Mouse (Mus musculus): Measurements from ENCODE around the gene Rims1. TPM values are rescaled to one million over a fixed set of nuclear protein-coding genes. Genes with fewer than 3 reads are reported as not detected.

Gene Rims1
- polyA plus RNA-seq, 1 experiment from 2014 or later: 7.5 TPM

- ATAC-seq: no peak
- 50% methylated on average over 6 of the region's 6 CpGs for WGBS
- H3K4me1 ChIP-seq (ENCODE audit: control insufficient read depth, insufficient read depth, low read length): no peaks in the 10 kb centered on the region
- no peak overlapping the region for H3K4me3 ChIP-seq (ENCODE audit: low read length)
- H3K9me3 ChIP-seq (ENCODE audit: control insufficient read depth, low read length): no peaks in the 10 kb centered on the region
- H3K36me3 ChIP-seq (ENCODE audit: control insufficient read depth, insufficient read depth, low read length): no peaks in the 10 kb centered on the region
- no peaks in the 10 kb centered on the region for H3K27me3 ChIP-seq (replicated peaks; ENCODE audit: control insufficient read depth, insufficient read depth, low read length)
- H3K9ac ChIP-seq (ENCODE audit: low read depth, low read length): no peak overlapping the region
- no peak overlapping the region for H3K27ac ChIP-seq (ENCODE audit: low read length)
- H3K4me2 ChIP-seq (ENCODE audit: low read depth, low read length): no peak overlapping the region
These were observed 543.4 kb downstream of the Rims1 start for GRCm38 (mm10) chr1:22262169-22262950.

GRCm38 (mm10) chr1:22261702-22262101, 544.1 kb downstream of the Rims1 start:
- H3K4me3 ChIP-seq (ENCODE audit: low read length): no peak overlapping the region
- WGBS: 72% methylated on average over 4 of the region's 4 CpGs

GRCm38 (mm10) chr1:22260291-22260690, 545.5 kb downstream of the Rims1 start:
- Histone ChIP-seq H3K36me3 (ENCODE audit: control insufficient read depth, insufficient read depth, low read length) (no peaks in the 10 kb centered on the region), H3K27ac (ENCODE audit: low read length) (no peak overlapping the region), H3K4me1 (ENCODE audit: control insufficient read depth, insufficient read depth, low read length) (no peaks in the 10 kb centered on the region), H3K9me3 (ENCODE audit: control insufficient read depth, low read length) (no peaks in the 10 kb centered on the region), H3K9ac (ENCODE audit: low read depth, low read length) (no peak overlapping the region), H3K27me3 (replicated peaks; ENCODE audit: control insufficient read depth, insufficient read depth, low read length) (no peaks in the 10 kb centered on the region), H3K4me3 (ENCODE audit: low read length) (no peak overlapping the region), H3K4me2 (ENCODE audit: low read depth, low read length) (no peak overlapping the region)
- ATAC-seq: no peak
- 54% methylated on average over 2 of the region's 2 CpGs for WGBS

More at GRCm38 (mm10) chr1:22261702-22262101, 544.1 kb downstream of the Rims1 start:
- ATAC-seq: no peak
- Histone ChIP-seq H3K9me3 (ENCODE audit: control insufficient read depth, low read length) (no peaks in the 10 kb centered on the region), H3K4me1 (ENCODE audit: control insufficient read depth, insufficient read depth, low read length) (no peaks in the 10 kb centered on the region), H3K36me3 (ENCODE audit: control insufficient read depth, insufficient read depth, low read length) (no peaks in the 10 kb centered on the region), H3K9ac (ENCODE audit: low read depth, low read length) (no peak overlapping the region), H3K4me2 (ENCODE audit: low read depth, low read length) (no peak overlapping the region), H3K27ac (ENCODE audit: low read length) (no peak overlapping the region), H3K27me3 (replicated peaks; ENCODE audit: control insufficient read depth, insufficient read depth, low read length) (no peaks in the 10 kb centered on the region)

- H3K27me3 ChIP-seq (replicated peaks; ENCODE audit: control insufficient read depth, insufficient read depth, low read length): no peaks in the 10 kb centered on the region
These were observed 547.4 kb downstream of the Rims1 start for GRCm38 (mm10) chr1:22258356-22258755.

GRCm38 (mm10) chr1:22254278-22254677, 551.5 kb downstream of the Rims1 start:
- Histone ChIP-seq H3K36me3 (ENCODE audit: control insufficient read depth, insufficient read depth, low read length) (no peaks in the 10 kb centered on the region), H3K9ac (ENCODE audit: low read depth, low read length) (no peak overlapping the region), H3K4me2 (ENCODE audit: low read depth, low read length) (no peak overlapping the region), H3K27me3 (replicated peaks; ENCODE audit: control insufficient read depth, insufficient read depth, low read length) (no peaks in the 10 kb centered on the region), H3K4me3 (ENCODE audit: low read length) (no peak overlapping the region), H3K27ac (ENCODE audit: low read length) (no peak overlapping the region), H3K4me1 (ENCODE audit: control insufficient read depth, insufficient read depth, low read length) (no peaks in the 10 kb centered on the region), H3K9me3 (ENCODE audit: control insufficient read depth, low read length) (no peaks in the 10 kb centered on the region)
- ATAC-seq: no peak
- 93% methylated on average over 2 of the region's 2 CpGs for WGBS

More at GRCm38 (mm10) chr1:22258356-22258755, 547.4 kb downstream of the Rims1 start:
- no peaks in the 10 kb centered on the region for H3K9me3 ChIP-seq (ENCODE audit: control insufficient read depth, low read length)
- no peak overlapping the region for H3K4me3 ChIP-seq (ENCODE audit: low read length)
- H3K27ac ChIP-seq (ENCODE audit: low read length): no peak overlapping the region
- H3K4me2 ChIP-seq (ENCODE audit: low read depth, low read length): no peak overlapping the region
- no peaks in the 10 kb centered on the region for H3K4me1 ChIP-seq (ENCODE audit: control insufficient read depth, insufficient read depth, low read length)
- H3K36me3 ChIP-seq (ENCODE audit: control insufficient read depth, insufficient read depth, low read length): no peaks in the 10 kb centered on the region
- no peak overlapping the region for H3K9ac ChIP-seq (ENCODE audit: low read depth, low read length)
- no peak for ATAC-seq
- WGBS: 63% methylated on average over 4 of the region's 4 CpGs

GRCm38 (mm10) chr1:22252873-22253272, 552.9 kb downstream of the Rims1 start:
- H3K36me3 ChIP-seq (ENCODE audit: control insufficient read depth, insufficient read depth, low read length): no peaks in the 10 kb centered on the region
- H3K27ac ChIP-seq (ENCODE audit: low read length): no peak overlapping the region
- H3K27me3 ChIP-seq (replicated peaks; ENCODE audit: control insufficient read depth, insufficient read depth, low read length): no peaks in the 10 kb centered on the region
- H3K4me3 ChIP-seq (ENCODE audit: low read length): no peak overlapping the region
- H3K9me3 ChIP-seq (ENCODE audit: control insufficient read depth, low read length): no peaks in the 10 kb centered on the region
- no peak overlapping the region for H3K9ac ChIP-seq (ENCODE audit: low read depth, low read length)
- H3K4me1 ChIP-seq (ENCODE audit: control insufficient read depth, insufficient read depth, low read length): no peaks in the 10 kb centered on the region
- no peak overlapping the region for H3K4me2 ChIP-seq (ENCODE audit: low read depth, low read length)
- no peak for ATAC-seq

GRCm38 (mm10) chr1:22248898-22249386, 556.9 kb downstream of the Rims1 start:
- Histone ChIP-seq H3K4me1 (ENCODE audit: control insufficient read depth, insufficient read depth, low read length) (no peaks in the 10 kb centered on the region), H3K27ac (ENCODE audit: low read length) (no peak overlapping the region), H3K9ac (ENCODE audit: low read depth, low read length) (no peak overlapping the region), H3K4me2 (ENCODE audit: low read depth, low read length) (no peak overlapping the region), H3K9me3 (ENCODE audit: control insufficient read depth, low read length) (no peaks in the 10 kb centered on the region), H3K36me3 (ENCODE audit: control insufficient read depth, insufficient read depth, low read length) (no peaks in the 10 kb centered on the region), H3K4me3 (ENCODE audit: low read length) (no peak overlapping the region), H3K27me3 (replicated peaks; ENCODE audit: control insufficient read depth, insufficient read depth, low read length) (no peaks in the 10 kb centered on the region)
- ATAC-seq: no peak

GRCm38 (mm10) chr1:22245748-22246147, 560.0 kb downstream of the Rims1 start:
- H3K9me3 ChIP-seq (ENCODE audit: control insufficient read depth, low read length): no peaks in the 10 kb centered on the region
- ATAC-seq: no peak
- no peak overlapping the region for H3K4me2 ChIP-seq (ENCODE audit: low read depth, low read length)
- no peaks in the 10 kb centered on the region for H3K27me3 ChIP-seq (replicated peaks; ENCODE audit: control insufficient read depth, insufficient read depth, low read length)
- WGBS: 87% methylated on average over 2 of the region's 2 CpGs
- no peaks in the 10 kb centered on the region for H3K36me3 ChIP-seq (ENCODE audit: control insufficient read depth, insufficient read depth, low read length)
- H3K9ac ChIP-seq (ENCODE audit: low read depth, low read length): no peak overlapping the region
- no peak overlapping the region for H3K27ac ChIP-seq (ENCODE audit: low read length)
- H3K4me1 ChIP-seq (ENCODE audit: control insufficient read depth, insufficient read depth, low read length): no peaks in the 10 kb centered on the region
- no peak overlapping the region for H3K4me3 ChIP-seq (ENCODE audit: low read length)
